Mouse (Mus musculus) stomach, postnatal 0 days (tissue): ENCODE results near the gene Tpm3.

Experiments
- CTCF ChIP-seq: IDR thresholded peaks from 2 replicates; pipeline ENCODE4 v1.5.1; 2016; ENCODE audit warnings: antibody characterized with exemption, low read depth, mild to moderate bottlenecking, moderate library complexity
- EP300 ChIP-seq: optimal IDR thresholded peaks from 2 replicates; pipeline ENCODE3; 2016; ENCODE audit warnings: antibody characterized with exemption

DNA sequence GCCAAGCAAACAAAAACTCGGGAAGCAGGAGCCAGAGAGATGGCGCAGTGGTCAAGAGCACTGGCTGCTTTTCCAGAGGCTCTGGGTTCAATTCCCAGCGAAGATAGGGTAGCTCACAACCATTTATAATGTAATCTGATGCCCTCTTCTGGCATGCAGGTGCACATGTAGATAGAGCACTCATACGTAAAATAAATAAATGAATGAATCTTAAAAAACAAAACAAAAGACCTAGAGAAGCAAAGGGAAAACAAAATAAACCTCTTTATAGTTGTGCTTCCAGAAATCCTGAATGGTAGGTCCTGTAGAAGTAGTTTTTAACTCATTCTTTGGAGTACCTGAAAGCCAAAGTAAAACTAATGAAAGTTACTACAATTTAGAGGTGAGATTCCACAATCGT is 5.8 kb downstream of the Tpm3 start:
- TF ChIP-seq CTCF (no peak), EP300 (no peak)
